ENCODE assay signal across 12 mouse cellular contexts in the genomic region with DNA sequence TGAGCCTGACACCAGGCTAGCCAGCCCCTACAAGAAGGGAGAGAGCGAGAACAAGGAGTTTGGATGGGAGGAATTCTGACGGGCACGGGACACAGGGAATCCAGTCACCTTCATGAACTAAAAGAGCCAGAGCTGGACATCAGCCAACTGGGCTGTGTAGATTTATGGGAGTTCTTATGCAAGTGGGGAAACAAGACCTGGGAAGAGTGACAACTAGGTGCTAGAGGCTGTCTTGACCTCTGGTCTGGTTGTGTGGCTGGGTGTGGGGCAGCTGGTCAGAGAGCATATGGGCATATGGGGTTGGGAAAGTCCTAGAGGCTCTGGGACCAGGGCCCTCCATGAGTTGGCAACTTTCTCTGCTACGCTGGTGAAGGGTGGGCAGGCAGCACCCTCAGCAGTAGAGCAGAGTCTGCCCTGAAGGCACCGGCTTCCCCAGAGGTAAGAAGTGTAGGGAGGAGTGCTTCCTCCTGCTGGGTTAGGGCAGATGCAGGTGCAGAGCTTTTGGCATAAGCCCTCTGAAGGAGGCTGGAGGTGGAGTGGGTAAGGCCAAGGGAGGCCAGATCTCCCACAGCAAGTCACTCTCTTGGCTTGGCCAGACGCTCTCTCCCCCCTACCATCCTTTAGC. TPM values are rescaled to one million over a fixed set of nuclear protein-coding genes. Genes with fewer than 3 reads are reported as not detected.
DNase-seq lines count a peak whose midpoint lies in the region; ATAC-seq lines count a peak whose summit lies in the region.
"Had no signal": no experiment of that assay in that cellular context is flagged by ENCODE, and none has a peak within 500 bp of the region (broad histone marks: within the 10 kb centered on the region; RNA-seq: fewer than 3 reads in every experiment).

No protein-coding gene starts in this region.

- DNase-seq in adrenal gland, adult (ENCODE audit: inconsistent age in 2 of 2, low spot score in 1 of 2): peak; percentile 23 to 79
- DNase-seq in adrenal gland, adult 18-20 months (ENCODE audit: low spot score in 2 of 2): no peak
- DNase-seq in kidney, postnatal 10 days: peak; percentile 41
- DNase-seq in kidney, postnatal 4 days: no peak
- peak; percentile 41 to 49 for DNase-seq in cerebellum, postnatal 10 days
- DNase-seq in T-cell, adult 2 months (ENCODE audit: low spot score): no peak
- DNase-seq in layer of hippocampus, postnatal 10 days (ENCODE audit: low spot score in 2 of 2): no peak

- H3K27me3 ChIP-seq in midbrain, embryonic 13.5 days: no peaks in the 10 kb centered on the region

- ATAC-seq in midbrain, embryonic 13.5 days: no peak

- H3K4me1 ChIP-seq in midbrain, embryonic 13.5 days (replicated peaks): peaks cover 37% of the 10 kb centered on the region

- 0 out of 2 replicates have a peak overlapping the region, but pooled peaks have one; percentile 90 for H3K4me3 ChIP-seq in midbrain, embryonic 13.5 days (replicated peaks)
- H3K4me3 ChIP-seq: limb, embryonic 12.5 days had no signal

- no peak overlapping the region for H3K9ac ChIP-seq in midbrain, embryonic 13.5 days (replicated peaks)
- H3K9ac ChIP-seq: limb, embryonic 12.5 days had no signal

- H3K36me3 ChIP-seq in midbrain, embryonic 13.5 days: peaks cover 32% of the 10 kb centered on the region
- H3K36me3 ChIP-seq: limb, embryonic 12.5 days had no signal

- H3K9me3 ChIP-seq in midbrain, embryonic 13.5 days: no peaks in the 10 kb centered on the region
- H3K9me3 ChIP-seq: limb, embryonic 12.5 days had no signal

- H3K4me2 ChIP-seq in midbrain, embryonic 13.5 days (replicated peaks): peak overlapping the region; percentile 85
- H3K4me2 ChIP-seq: limb, embryonic 12.5 days had no signal

- 84% methylated on average over 6 of the region's 6 CpGs for WGBS in midbrain, embryonic 13.5 days

- H3K27ac ChIP-seq in midbrain, embryonic 13.5 days: no peak overlapping the region
- H3K27ac ChIP-seq: kidney, postnatal 0 days; limb, embryonic 12.5 days; macrophage had no signal

RNA-seq across cellular contexts. Expression of a gene that starts 3.8 kb away (rescaled TPM):
- 10 to 100 TPM; 21.7 to 44.0 TPM for total RNA-seq in adrenal gland, adult 18-20 months (2021)
- 3.0 and 3.8 TPM in 2 replicates for polyA plus RNA-seq in midbrain, embryonic 13.5 days (2015; fragmentation: Nextera tagmentation; extraction: Ambion mirVana)
- total RNA-seq in layer of hippocampus, postnatal 10 days (2021): 10 to 100 TPM; 60.2 to 65.0 TPM
- total RNA-seq: MEL had no signal

RNA-seq across cellular contexts. Expression of a gene that starts 16.3 kb away (rescaled TPM):
- total RNA-seq in adrenal gland, adult 18-20 months (2021): 10 to 100 TPM; 21.1 to 39.7 TPM
- 563 and 613 TPM in 2 replicates for polyA plus RNA-seq in midbrain, embryonic 13.5 days (2015; fragmentation: Nextera tagmentation; extraction: Ambion mirVana)
- 100 to 1,000 TPM; 127 to 160 TPM for total RNA-seq in layer of hippocampus, postnatal 10 days (2021)
- total RNA-seq: MEL had no signal

Comparison
In these comparisons a context has a peak if more than half of its experiments do, and no peak if none do; other contexts are left out.
1. DNase-seq: peak in adrenal gland, adult (2 of 2), kidney, postnatal 10 days (single experiment) and cerebellum, postnatal 10 days (2 of 2); none in adrenal gland, adult 18-20 months (0 of 2), kidney, postnatal 4 days (0 of 2), T-cell, adult 2 months (single experiment) and layer of hippocampus, postnatal 10 days (0 of 2).